In the genomic region with DNA sequence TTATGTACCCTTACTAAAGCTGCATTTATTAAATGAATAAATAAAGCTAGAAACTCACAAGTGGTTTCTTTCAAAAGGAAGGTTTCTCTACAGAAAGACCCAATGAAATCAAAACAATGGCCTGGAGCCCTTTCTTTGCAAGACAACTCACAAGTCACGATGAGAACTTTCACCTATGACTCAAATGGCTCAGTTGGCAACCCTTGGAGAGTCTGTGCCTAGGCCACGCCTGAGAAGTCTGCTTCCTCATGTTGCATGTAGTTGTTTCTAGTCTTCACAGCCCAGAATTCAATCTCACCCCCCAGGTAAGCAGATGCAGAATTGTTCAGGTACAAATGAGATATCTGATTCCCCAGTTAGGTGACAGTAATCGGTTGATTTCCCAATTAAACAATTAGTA, we compare ENCODE assay signal across 20 mouse cellular contexts. TPM values are rescaled to one million over a fixed set of nuclear protein-coding genes. Genes with fewer than 3 reads are reported as not detected.
A peak's percentile ranks its signal among the peaks of the same experiment; 100 is the strongest.
DNase-seq lines count a peak whose midpoint lies in the region; ATAC-seq and TF ChIP-seq lines count a peak whose summit lies in the region.
"Had no signal": no experiment of that assay in that cellular context is flagged by ENCODE, and none has a peak within 500 bp of the region (broad histone marks: within the 10 kb centered on the region; RNA-seq: fewer than 3 reads in every experiment).

No protein-coding gene starts in this region.

- WGBS in liver, adult 2 months = 19% methylated on average over 3 of the region's 3 CpGs
- WGBS in small intestine, adult 2 months = 35% methylated on average over 3 of the region's 3 CpGs
- WGBS in midbrain, embryonic 11.5 days = 83% methylated on average over 3 of the region's 3 CpGs

- DNase-seq in adrenal gland, adult 2 months = peak; percentile 70
- DNase-seq in adrenal gland, postnatal 25 days = no peak
- DNase-seq in liver, adult 2 months (ENCODE audit: extremely low read depth, low read depth, low spot score) = peak; percentile 80
- no peak for DNase-seq in liver
- DNase-seq in adrenal gland, postnatal 14 days = peak; percentile 50
- no peak for DNase-seq in midbrain, embryonic 11.5 days (ENCODE audit: low spot score, missing footprints)
- DNase-seq in Muller cell, postnatal 12 days (ENCODE audit: inconsistent ontology term) = no peak
- DNase-seq: cerebellum, adult 11-12 months; cerebellum, postnatal 10 days; gastrocnemius, postnatal 10 days; layer of hippocampus, postnatal 36 days had no signal

- no peak for ATAC-seq in midbrain, embryonic 11.5 days (ENCODE audit: low FRiP score)
- ATAC-seq: CD4-positive, CD25-positive, alpha-beta regulatory T cell, adult 4 months; forebrain, embryonic 16.5 days; lung, postnatal 0 days; midbrain, embryonic 13.5 days had no signal

- H3K27ac ChIP-seq in liver, adult 2 months (replicated peaks; ENCODE audit: insufficient read depth, low read depth, low read length) = peak overlapping the region; percentile 39
- peak overlapping the region; percentile 53; the same call in 1 of the 2 replicates for H3K27ac ChIP-seq in small intestine, adult 2 months (ENCODE audit: insufficient read depth, low read depth, low read length)
- no peak overlapping the region for H3K27ac ChIP-seq in midbrain, embryonic 11.5 days (ENCODE audit: low read depth, low read length)
- H3K27ac ChIP-seq: embryonic facial prominence, embryonic 10.5 days; forebrain, embryonic 10.5 days; hindbrain, embryonic 12.5 days; midbrain, embryonic 13.5 days had no signal

- no peaks in the 10 kb centered on the region for H3K9me3 ChIP-seq in midbrain, embryonic 11.5 days (ENCODE audit: control insufficient read depth, low read length)
- H3K9me3 ChIP-seq: embryonic facial prominence, embryonic 10.5 days; forebrain, embryonic 10.5 days; hindbrain, embryonic 12.5 days; midbrain, embryonic 13.5 days had no signal

- no peak for TF ChIP-seq CTCF in liver, adult 2 months (IDR thresholded peaks at IDR 0.05; ENCODE audit: low read depth, low read length)
- no peak for TF ChIP-seq CTCF in small intestine, adult 2 months (IDR thresholded peaks at IDR 0.05; ENCODE audit: extremely low read depth, insufficient read length, insufficient replicate concordance, low read depth, low read length)

- no peak overlapping the region; the same call in 1 of the 2 replicates for H3K9ac ChIP-seq in liver, adult 2 months (ENCODE audit: low read depth, low read length)
- no peak overlapping the region for H3K9ac ChIP-seq in midbrain, embryonic 11.5 days (ENCODE audit: low read length)
- H3K9ac ChIP-seq: hindbrain, embryonic 12.5 days; midbrain, embryonic 13.5 days had no signal

- H3K4me1 ChIP-seq in liver, adult 2 months (ENCODE audit: control insufficient read depth, insufficient read depth, low read length) = peaks cover 61% of the 10 kb centered on the region
- H3K4me1 ChIP-seq in small intestine, adult 2 months (ENCODE audit: control insufficient read depth, insufficient read depth, insufficient read length, low read length) = peaks cover 25% of the 10 kb centered on the region; the same call in 1 of the 2 replicates
- no peaks in the 10 kb centered on the region for H3K4me1 ChIP-seq in midbrain, embryonic 11.5 days (ENCODE audit: control insufficient read depth, insufficient read depth, low read length)
- H3K4me1 ChIP-seq: forebrain, embryonic 10.5 days; hindbrain, embryonic 12.5 days; midbrain, embryonic 13.5 days had no signal

- peaks cover 32% of the 10 kb centered on the region for H3K36me3 ChIP-seq in liver, adult 2 months (ENCODE audit: control insufficient read depth, insufficient read depth, low read length)
- H3K36me3 ChIP-seq in small intestine, adult 2 months (ENCODE audit: control insufficient read depth, insufficient read depth, low read length) = peaks cover 8% of the 10 kb centered on the region
- H3K36me3 ChIP-seq in midbrain, embryonic 11.5 days (ENCODE audit: control insufficient read depth, insufficient read depth, low read length) = no peaks in the 10 kb centered on the region; the same call in 1 of the 2 replicates
- H3K36me3 ChIP-seq: hindbrain, embryonic 12.5 days had no signal

- no peak overlapping the region for H3K4me2 ChIP-seq in midbrain, embryonic 11.5 days
- H3K4me2 ChIP-seq: hindbrain, embryonic 12.5 days; midbrain, embryonic 13.5 days had no signal

- peaks cover 24% of the 10 kb centered on the region; the same call in 1 of the 2 replicates for H3K79me2 ChIP-seq in liver, adult 2 months (ENCODE audit: control insufficient read depth, insufficient read depth, low read length)

- H3K27me3 ChIP-seq in liver, adult 2 months (ENCODE audit: control insufficient read depth, insufficient read depth, low read length) = no peaks in the 10 kb centered on the region
- no peaks in the 10 kb centered on the region for H3K27me3 ChIP-seq in small intestine, adult 2 months (ENCODE audit: control insufficient read depth, insufficient read depth, low read length)
- H3K27me3 ChIP-seq in midbrain, embryonic 11.5 days (ENCODE audit: control insufficient read depth, insufficient read depth, low read length) = no peaks in the 10 kb centered on the region
- H3K27me3 ChIP-seq: hindbrain, embryonic 12.5 days; midbrain, embryonic 13.5 days had no signal

- no peak overlapping the region for H3K4me3 ChIP-seq in liver, adult 2 months (ENCODE audit: insufficient read depth, low read depth, low read length)
- no peak overlapping the region for H3K4me3 ChIP-seq in small intestine, adult 2 months (ENCODE audit: low read depth, low read length)
- no peak overlapping the region for H3K4me3 ChIP-seq in midbrain, embryonic 11.5 days (ENCODE audit: low read depth, low read length)
- H3K4me3 ChIP-seq: embryonic facial prominence, embryonic 10.5 days; forebrain, embryonic 10.5 days; hindbrain, embryonic 12.5 days; midbrain, embryonic 13.5 days had no signal

- no peak for TF ChIP-seq POLR2A in liver, adult 2 months (IDR thresholded peaks at IDR 0.05; ENCODE audit: extremely low read depth, insufficient read depth, low read length)
- TF ChIP-seq POLR2A in small intestine, adult 2 months (IDR thresholded peaks at IDR 0.05; ENCODE audit: low read depth, low read length) = no peak

RNA-seq across cellular contexts. Expression of a gene that starts 7.6 kb away (rescaled TPM):
- 100 to 1,000 TPM; 103 to 185 TPM for total RNA-seq in adrenal gland, adult 2 months (2021)
- 44.2 and 70.9 TPM in 2 replicates for polyA plus RNA-seq in adrenal gland, adult 2 months (2012; rRNA removed)
- 192 and 213 TPM in 2 replicates for total RNA-seq in adrenal gland, postnatal 25 days (2021)
- total RNA-seq in liver, adult 2 months (2014; rRNA removed) = 159 and 192 TPM in 2 replicates
- polyA plus RNA-seq in liver, adult 2 months (2012; rRNA removed) = 137 and 146 TPM in 2 replicates
- total RNA-seq in adrenal gland, postnatal 14 days (2021) = 128 and 148 TPM in 2 replicates
- 17.9 and 21.7 TPM in 2 replicates for polyA plus RNA-seq in small intestine, adult 2 months (2012; rRNA removed)
- 28.7 and 31.4 TPM in 2 replicates for polyA plus RNA-seq in midbrain, embryonic 11.5 days (2014; fragmentation: Nextera tagmentation; extraction: Ambion mirVana)

RNA-seq across cellular contexts. Expression of a gene that starts 30.8 kb away (rescaled TPM):
- total RNA-seq in adrenal gland, adult 2 months (2021) = 1 to 10 TPM; 3.0 to 5.1 TPM
- polyA plus RNA-seq in adrenal gland, adult 2 months (2012; rRNA removed) = 0.10 and 0.26 TPM in 2 replicates
- 2.3 and 4.9 TPM in 2 replicates for total RNA-seq in adrenal gland, postnatal 25 days (2021)
- total RNA-seq in liver, adult 2 months (2014; rRNA removed) = 3.6 and 8.0 TPM in 2 replicates
- polyA plus RNA-seq in liver, adult 2 months (2012; rRNA removed) = 0.29 and 0.35 TPM in 2 replicates
- total RNA-seq in adrenal gland, postnatal 14 days (2021) = 3.4 and 4.4 TPM in 2 replicates
- polyA plus RNA-seq in small intestine, adult 2 months (2012; rRNA removed) = 0.08 and 0.25 TPM in 2 replicates
- polyA plus RNA-seq in midbrain, embryonic 11.5 days (2014; fragmentation: Nextera tagmentation; extraction: Ambion mirVana) = 4.7 and 5.0 TPM in 2 replicates

RNA-seq across cellular contexts. Expression of a gene that starts 44.7 kb away (rescaled TPM):
- 1 to 10 TPM in 1 of 2 experiments, under 1 TPM in 1; 0.46 to 2.1 TPM for total RNA-seq in adrenal gland, adult 2 months (2021)
- 5.0 and 9.0 TPM in 2 replicates for polyA plus RNA-seq in adrenal gland, adult 2 months (2012; rRNA removed)
- 0.82 TPM in 1 of 2 replicates, not detected in the other for total RNA-seq in adrenal gland, postnatal 25 days (2021)
- total RNA-seq in liver, adult 2 months (2014; rRNA removed) = 0.34 TPM in 1 of 2 replicates, not detected in the other
- 0.09 and 0.22 TPM in 2 replicates for polyA plus RNA-seq in liver, adult 2 months (2012; rRNA removed)
- 1.4 TPM in 1 of 2 replicates, not detected in the other for total RNA-seq in adrenal gland, postnatal 14 days (2021)
- polyA plus RNA-seq in small intestine, adult 2 months (2012; rRNA removed) = 6.6 and 7.6 TPM in 2 replicates
- 0.61 and 0.66 TPM in 2 replicates for polyA plus RNA-seq in midbrain, embryonic 11.5 days (2014; fragmentation: Nextera tagmentation; extraction: Ambion mirVana)
- total RNA-seq: megakaryocyte, adult 5-6 weeks had no signal
- polyA plus RNA-seq: CD4-positive, CD25-positive, alpha-beta regulatory T cell, adult 4 months had no signal

Comparison
In these comparisons a context has a peak if more than half of its experiments do, and no peak if none do; other contexts are left out.
1. DNase-seq: peak in adrenal gland, adult 2 months (single experiment), liver, adult 2 months (single experiment) and adrenal gland, postnatal 14 days (single experiment); none in adrenal gland, postnatal 25 days (single experiment), liver (single experiment), midbrain, embryonic 11.5 days (single experiment) and Muller cell, postnatal 12 days (single experiment).